Mouse (Mus musculus) B cell, adult 2 months (primary cell): ENCODE measurements around the gene Banp.
A peak's percentile ranks its signal among the peaks of the same experiment; 100 is the strongest.

ENCODE experiments used
- DNase-seq, 2 experiments: peaks; one replicate each; pipeline ENCODE4 v3.0.0; 2022

Banp gene

GRCm38 (mm10) chr8:121951656-121952009 lies 2.1 kb downstream of the Banp start:
- DNase-seq, result no peak

- DNase-seq, result no peak
Measured at GRCm38 (mm10) chr8:121952122-121952521, 2.6 kb downstream of the Banp start.

- no peak for DNase-seq
Measured at GRCm38 (mm10) chr8:121952800-121953199, 3.2 kb downstream of the Banp start.

GRCm38 (mm10) chr8:121953821-121954545 lies 4.4 kb downstream of the Banp start:
- DNase-seq, result no peak

- DNase-seq, result no peak
Measured at GRCm38 (mm10) chr8:121954981-121955555, 5.5 kb downstream of the Banp start.

- no peak for DNase-seq
Measured at GRCm38 (mm10) chr8:121955825-121956500, 6.4 kb downstream of the Banp start.

- DNase-seq, result no peak
Measured at GRCm38 (mm10) chr8:121958395-121958794, 8.8 kb downstream of the Banp start.

- no peak for DNase-seq
Measured at GRCm38 (mm10) chr8:121962892-121963291, 13.3 kb downstream of the Banp start.

GRCm38 (mm10) chr8:121964716-121965512 lies 15.4 kb downstream of the Banp start:
- no peak for DNase-seq

- no peak for DNase-seq
Measured at GRCm38 (mm10) chr8:121966110-121966509, 16.6 kb downstream of the Banp start.

GRCm38 (mm10) chr8:121966714-121967448 lies 17.3 kb downstream of the Banp start:
- no peak for DNase-seq

- DNase-seq, result no peak
Measured at GRCm38 (mm10) chr8:121967977-121968376, 18.4 kb downstream of the Banp start.

GRCm38 (mm10) chr8:121968542-121968941 lies 19.0 kb downstream of the Banp start:
- no peak for DNase-seq

- no peak for DNase-seq
Measured at GRCm38 (mm10) chr8:121970225-121970624, 20.7 kb downstream of the Banp start.

GRCm38 (mm10) chr8:121971488-121972058 lies 22.0 kb downstream of the Banp start:
- peak; percentile 15 to 24 for DNase-seq

- DNase-seq, result no peak
Measured at GRCm38 (mm10) chr8:121973906-121974305, 24.4 kb downstream of the Banp start.

GRCm38 (mm10) chr8:121977819-121978590 lies 28.5 kb downstream of the Banp start:
- peak in 1 of 2 experiments; percentile 8 for DNase-seq

GRCm38 (mm10) chr8:121978670-121979069 lies 29.1 kb downstream of the Banp start:
- DNase-seq, result no peak

GRCm38 (mm10) chr8:121980792-121981519 lies 31.4 kb downstream of the Banp start:
- no peak for DNase-seq

GRCm38 (mm10) chr8:121981520-121981895 lies 32.0 kb downstream of the Banp start:
- DNase-seq, result no peak

GRCm38 (mm10) chr8:121985673-121986072 lies 36.1 kb downstream of the Banp start:
- no peak for DNase-seq
